Mouse (Mus musculus) embryonic facial prominence, embryonic 14.5 days (tissue): ENCODE data around the gene Prdx5. TPM values are rescaled to one million over a fixed set of nuclear protein-coding genes. Genes with fewer than 3 reads are reported as not detected.

Experiments used
- ATAC-seq: fragments of 200-750 bp; cut with Nextera tagmentation; 2 replicates; pipeline ENCODE4 v1.8.0; 2017; ENCODE audit warnings: low read depth, moderate number of reproducible peaks, moderate TSS enrichment
- DNase-seq: peaks from one replicate; pipeline ENCODE4 v3.0.0-alpha.2; 2015; ENCODE audit warnings: low spot score
- H3K27ac ChIP-seq: fragments of 300-500 bp; sonication (generic); replicated peaks from 2 replicates; pipeline ENCODE4 v1.5.1; 2014; ENCODE audit warnings: low read depth, mild to moderate bottlenecking, low read length, moderate library complexity
- H3K27me3 ChIP-seq: fragments of 300-500 bp; sonication (generic); replicated peaks from 2 replicates; pipeline ENCODE4 v1.6.1; 2014; ENCODE audit warnings: low read length; ENCODE audit not compliant: control insufficient read depth, insufficient read depth
- H3K36me3 ChIP-seq: fragments of 300-500 bp; sonication (generic); 2 replicates; pipeline ENCODE4 v1.6.1; 2014; ENCODE audit warnings: low read length, mixed read lengths; ENCODE audit not compliant: control insufficient read depth, insufficient read depth
- H3K4me1 ChIP-seq: fragments of 300-500 bp; sonication (generic); 2 replicates; pipeline ENCODE4 v1.6.1; 2014; ENCODE audit warnings: antibody characterized with exemption, low read length; ENCODE audit not compliant: control insufficient read depth, insufficient read depth
- H3K4me2 ChIP-seq: fragments of 300-500 bp; sonication (generic); 2 replicates; pipeline ENCODE4 v1.6.1; 2014; ENCODE audit warnings: low read depth, mild to moderate bottlenecking, low read length, moderate library complexity, mixed read lengths
- H3K4me3 ChIP-seq: fragments of 300-500 bp; sonication (generic); 2 replicates; pipeline ENCODE4 v1.5.1; 2014; ENCODE audit warnings: low read depth, mild to moderate bottlenecking, low read length
- H3K9ac ChIP-seq: fragments of 300-500 bp; sonication (generic); 2 replicates; pipeline ENCODE4 v1.6.1; 2014; ENCODE audit warnings: low read depth, mild to moderate bottlenecking, low read length, moderate library complexity, mixed read lengths
- H3K9me3 ChIP-seq: fragments of 300-500 bp; sonication (generic); 2 replicates; pipeline ENCODE4 v1.6.1; 2016; ENCODE audit warnings: low read length; ENCODE audit not compliant: control insufficient read depth
- WGBS: fragments of 180-500 bp; shearing (Covaris S2); extraction: QIAGEN DNeasy Blood & Tissue Kit; methylation state at CpG from one replicate; pipeline ENCODE4 v1.1.7; 2014; 5-methylcytosine and 5-hydroxymethylcytosine counted together
- polyA plus RNA-seq: library from polyadenylated mRNA; unstranded; fragments of >200 nt; fragmentation: Nextera tagmentation; extraction: Ambion mirVana; gene quantifications from 2 replicates; pipeline ENCODE4 v1.2.1, GENCODE M21; 2014

The Prdx5 gene
- polyA plus RNA-seq, 1 experiment from 2014 or later = 243 TPM

DNA sequence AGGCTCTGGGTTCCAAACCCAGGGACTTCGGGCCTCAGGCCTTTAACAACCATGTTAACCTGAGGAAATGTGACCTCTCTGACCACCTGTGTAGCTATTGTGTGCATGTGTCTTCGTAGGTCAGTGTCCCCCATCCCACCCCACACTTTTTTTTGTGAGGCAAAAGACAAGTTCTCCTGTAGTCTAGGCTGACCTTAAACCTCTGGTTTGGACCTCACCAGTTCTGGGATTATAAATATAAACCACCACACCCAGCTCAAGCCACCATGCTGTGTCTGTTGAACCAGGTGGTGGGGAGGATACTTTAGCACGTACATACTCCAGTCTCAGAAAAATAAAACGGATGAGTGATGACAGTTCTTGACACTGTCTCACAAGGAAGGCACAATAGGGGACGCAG, 40.0 kb upstream of the Prdx5 start:
- Histone ChIP-seq H3K27ac (peak overlapping the region; percentile 96), H3K4me1 (peaks cover 6% of the 10 kb centered on the region; the same call in 1 of the 2 replicates), H3K9ac (peak overlapping the region; percentile 77), H3K36me3 (peaks cover 27% of the 10 kb centered on the region), H3K9me3 (no peaks in the 10 kb centered on the region), H3K4me2 (peak overlapping the region; percentile 85), H3K27me3 (no peaks in the 10 kb centered on the region), H3K4me3 (peak overlapping the region; percentile 63)
- 60% methylated on average over 5 of the region's 5 CpGs for WGBS
- DNase-seq (no peak), ATAC-seq (no peak)

GRCm38 (mm10) chr19:6949532-6949931, 39.6 kb upstream of the Prdx5 start:
- Histone ChIP-seq H3K27me3 (no peaks in the 10 kb centered on the region), H3K36me3 (peaks cover 23% of the 10 kb centered on the region), H3K4me2 (peak overlapping the region; percentile 85), H3K4me3 (no peak overlapping the region), H3K9ac (no peak overlapping the region), H3K4me1 (peaks cover 6% of the 10 kb centered on the region; the same call in 1 of the 2 replicates), H3K9me3 (no peaks in the 10 kb centered on the region), H3K27ac (no peak overlapping the region)
- WGBS = 92% methylated on average over 5 of the region's 5 CpGs
- no peak for ATAC-seq
- no peak for DNase-seq

- ATAC-seq (no peak), DNase-seq (no peak)
- Histone ChIP-seq H3K4me1 (peaks cover 6% of the 10 kb centered on the region; the same call in 1 of the 2 replicates), H3K4me2 (no peak overlapping the region), H3K4me3 (no peak overlapping the region), H3K27me3 (no peaks in the 10 kb centered on the region), H3K9ac (no peak overlapping the region), H3K36me3 (peaks cover 12% of the 10 kb centered on the region; the same call in 1 of the 2 replicates), H3K27ac (no peak overlapping the region; the same call in 1 of the 2 replicates), H3K9me3 (no peaks in the 10 kb centered on the region)
- 73% methylated on average over 4 of the region's 4 CpGs for WGBS
These were observed 38.3 kb upstream of the Prdx5 start for GRCm38 (mm10) chr19:6948186-6948585.

DNA sequence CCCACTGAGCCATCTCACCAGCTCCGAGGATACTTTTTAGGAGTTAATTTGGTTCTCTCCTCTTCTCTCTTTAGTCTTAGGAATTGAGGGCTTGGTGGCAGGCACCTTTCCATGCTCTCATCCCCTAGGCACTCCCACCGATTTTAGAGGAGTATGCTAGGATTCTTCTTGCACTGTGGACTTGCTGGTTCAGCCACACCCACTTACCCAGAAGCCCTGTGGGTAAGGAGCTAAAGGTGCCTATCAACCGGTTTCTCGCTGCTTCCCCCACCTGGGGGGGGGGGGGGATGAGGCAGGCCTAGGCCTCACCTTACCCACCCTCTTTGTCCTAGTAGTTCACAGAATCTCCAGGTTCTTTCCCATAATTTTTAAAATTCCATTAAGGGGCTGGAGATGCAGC, 37.8 kb upstream of the Prdx5 start:
- Histone ChIP-seq H3K4me1 (peaks cover 9% of the 10 kb centered on the region), H3K9me3 (no peaks in the 10 kb centered on the region), H3K4me2 (no peak overlapping the region), H3K9ac (no peak overlapping the region), H3K36me3 (peaks cover 12% of the 10 kb centered on the region; the same call in 1 of the 2 replicates), H3K27me3 (no peaks in the 10 kb centered on the region), H3K4me3 (no peak overlapping the region), H3K27ac (no peak overlapping the region; the same call in 1 of the 2 replicates)
- DNase-seq = no peak
- no peak for ATAC-seq
- 44% methylated on average over 4 of the region's 4 CpGs for WGBS

DNA sequence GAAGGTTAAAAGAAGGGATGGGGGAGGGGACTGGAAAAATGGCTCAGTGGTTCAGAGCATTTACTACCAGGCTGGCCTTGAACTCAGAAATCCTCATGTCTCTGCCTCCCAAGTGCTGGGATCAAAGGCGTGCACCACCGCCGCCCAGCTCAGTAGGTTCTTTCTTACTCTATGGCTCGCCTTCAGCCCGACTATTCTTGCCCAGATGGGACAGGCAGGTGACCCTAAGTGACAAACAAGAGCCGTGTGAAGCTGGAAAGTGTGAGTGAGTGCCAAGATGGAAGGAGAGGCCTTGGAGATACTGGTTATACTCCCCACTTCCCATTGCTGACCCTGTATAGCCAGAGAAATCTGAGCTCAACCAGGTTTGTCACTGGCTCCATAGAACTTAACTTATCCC, 33.8 kb upstream of the Prdx5 start:
- WGBS = 97% methylated on average over 6 of the region's 6 CpGs
- peaks cover 15% of the 10 kb centered on the region for H3K4me1 ChIP-seq
- H3K4me2 ChIP-seq = no peak overlapping the region
- no peak overlapping the region for H3K9ac ChIP-seq
- peaks cover 12% of the 10 kb centered on the region; the same call in 1 of the 2 replicates for H3K36me3 ChIP-seq
- ATAC-seq (no peak), DNase-seq (no peak)
- no peaks in the 10 kb centered on the region for H3K9me3 ChIP-seq
- H3K27me3 ChIP-seq = no peaks in the 10 kb centered on the region
- H3K27ac ChIP-seq = no peak overlapping the region
- H3K4me3 ChIP-seq = no peak overlapping the region

DNA sequence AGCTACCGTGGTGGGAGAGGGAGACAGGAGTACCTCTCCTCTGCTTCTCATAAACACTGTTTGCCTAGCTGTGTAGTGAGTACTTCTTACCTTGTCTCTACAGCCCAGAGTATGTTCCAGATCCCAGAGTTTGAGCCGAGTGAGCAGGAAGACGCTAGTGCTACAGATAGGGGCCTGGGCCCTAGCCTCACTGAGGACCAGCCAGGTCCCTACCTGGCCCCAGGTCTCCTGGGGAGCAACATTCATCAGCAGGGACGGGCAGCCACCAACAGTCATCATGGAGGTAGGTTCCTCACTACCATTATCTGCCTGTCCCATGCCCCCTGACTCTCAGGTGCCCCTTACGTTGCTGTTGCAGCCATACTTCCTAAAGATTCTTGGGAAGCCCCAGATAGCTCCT, 32.9 kb upstream of the Prdx5 start:
- 24% methylated on average over 5 of the region's 5 CpGs for WGBS

DNA sequence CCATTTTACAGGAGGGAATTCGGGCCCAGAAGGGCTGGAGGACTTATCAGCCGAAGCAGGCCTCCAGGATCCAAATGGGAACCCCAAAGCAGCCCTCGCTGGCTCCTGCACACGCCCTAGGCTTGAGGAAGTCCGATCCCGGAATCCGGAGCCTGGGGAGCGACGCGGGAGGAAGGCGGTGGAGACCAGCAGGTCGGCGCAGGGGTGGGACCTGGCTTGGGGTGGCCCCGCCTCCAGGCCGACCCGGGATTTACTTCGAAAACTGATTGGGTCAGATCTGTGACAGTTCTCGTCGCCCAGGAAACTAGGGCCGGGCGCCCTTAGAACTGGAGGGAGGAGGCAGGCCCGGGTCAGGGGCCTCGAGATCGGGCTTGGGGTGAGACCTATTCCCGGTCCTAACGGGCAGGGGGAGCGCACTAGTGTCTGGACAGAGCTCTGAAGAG, 32.4 kb upstream of the Prdx5 start, which contains the start of gene Gpr137:
TSS of gene Gpr137 (minus strand) at position 232 of the 443 bp plus-strand sequence.
- under 1% methylated on average over 27 of the region's 27 CpGs for WGBS
- no peaks in the 10 kb centered on the region for H3K27me3 ChIP-seq
- DNase-seq (peak; percentile 97), ATAC-seq (peak; percentile 93)
- H3K27ac ChIP-seq = peak within 1 kb of the TSS; percentile 95
- H3K4me3 ChIP-seq = peak within 1 kb of the TSS; percentile 90
- peak within 1 kb of the TSS; percentile 99 for H3K4me2 ChIP-seq
- peak within 1 kb of the TSS; percentile 87 for H3K9ac ChIP-seq
- H3K9me3 ChIP-seq = no peaks in the 10 kb centered on the region
- H3K4me1 ChIP-seq = peaks cover 15% of the 10 kb centered on the region
- H3K36me3 ChIP-seq = peaks cover 12% of the 10 kb centered on the region; the same call in 1 of the 2 replicates

More for the DNA sequence above, 32.9 kb upstream of the Prdx5 start:
- peaks cover 15% of the 10 kb centered on the region for H3K4me1 ChIP-seq
- H3K4me2 ChIP-seq = peak overlapping the region; percentile 99
- peak overlapping the region; percentile 87 for H3K9ac ChIP-seq
- H3K4me3 ChIP-seq = peak overlapping the region; percentile 90
- no peaks in the 10 kb centered on the region for H3K27me3 ChIP-seq
- H3K9me3 ChIP-seq = no peaks in the 10 kb centered on the region
- peak overlapping the region; percentile 95 for H3K27ac ChIP-seq
- peaks cover 12% of the 10 kb centered on the region; the same call in 1 of the 2 replicates for H3K36me3 ChIP-seq
- DNase-seq = no peak
- ATAC-seq = no peak

GRCm38 (mm10) chr19:6941372-6942248, 31.7 kb upstream of the Prdx5 start, which contains the start of gene Bad:
Gene Bad (plus strand): TSS chr19:6941861.
- WGBS = under 1% methylated on average over 68 of the region's 83 CpGs
- DNase-seq (peak; percentile 95), ATAC-seq (peak; percentile 86)
- H3K36me3 ChIP-seq = peaks cover 12% of the 10 kb centered on the region; the same call in 1 of the 2 replicates
- peak within 1 kb of the TSS; percentile 95 for H3K27ac ChIP-seq
- peak within 1 kb of the TSS; percentile 87 for H3K9ac ChIP-seq
- H3K4me3 ChIP-seq = peak within 1 kb of the TSS; percentile 90
- peak within 1 kb of the TSS; percentile 99 for H3K4me2 ChIP-seq
- peaks cover 15% of the 10 kb centered on the region for H3K4me1 ChIP-seq
- H3K9me3 ChIP-seq = no peaks in the 10 kb centered on the region
- H3K27me3 ChIP-seq = no peaks in the 10 kb centered on the region
